Mouse (Mus musculus): Measurements from ENCODE around the gene Pfdn6. TPM values are rescaled to one million over a fixed set of nuclear protein-coding genes. Genes with fewer than 3 reads are reported as not detected.
A peak's percentile ranks its signal among the peaks of the same experiment; 100 is the strongest.

The Pfdn6 gene
- polyA plus RNA-seq, 1 experiment = 135 TPM

- 83% methylated on average over 11 of the region's 11 CpGs for WGBS
Measured at GRCm38 (mm10) chr17:33938783-33939182, 1.4 kb downstream of the Pfdn6 start.

GRCm38 (mm10) chr17:33936993-33937392, 3.1 kb downstream of the Pfdn6 start:
- no peak for DNase-seq
- Histone ChIP-seq H3K27ac (ENCODE audit: insufficient read depth, low read length) (no peak overlapping the region), H3K4me3 (replicated peaks; ENCODE audit: insufficient read depth, low read depth, low read length) (no peak overlapping the region), H3K27me3 (ENCODE audit: control insufficient read depth, insufficient read depth, low read length) (no peaks in the 10 kb centered on the region), H3K4me1 (ENCODE audit: control insufficient read depth, insufficient read depth, low read length) (peaks cover 5% of the 10 kb centered on the region; the same call in 1 of the 2 replicates)
- WGBS = 77% methylated on average over 15 of the region's 15 CpGs
- no peak for TF ChIP-seq POLR2A (IDR thresholded peaks at IDR 0.05; ENCODE audit: borderline replicate concordance, insufficient read depth, low read length)
- TF ChIP-seq CTCF (IDR thresholded peaks at IDR 0.05; ENCODE audit: borderline replicate concordance, insufficient read depth, low read depth, low read length) = no peak

More at GRCm38 (mm10) chr17:33938783-33939182, 1.4 kb downstream of the Pfdn6 start:
- Histone ChIP-seq H3K4me1 (ENCODE audit: control insufficient read depth, insufficient read depth, low read length) (peaks cover 5% of the 10 kb centered on the region; the same call in 1 of the 2 replicates), H3K27ac (ENCODE audit: insufficient read depth, low read length) (no peak overlapping the region), H3K4me3 (replicated peaks; ENCODE audit: insufficient read depth, low read depth, low read length) (peak overlapping the region; percentile 7), H3K27me3 (ENCODE audit: control insufficient read depth, insufficient read depth, low read length) (no peaks in the 10 kb centered on the region)
- no peak for TF ChIP-seq CTCF (IDR thresholded peaks at IDR 0.05; ENCODE audit: borderline replicate concordance, insufficient read depth, low read depth, low read length)
- no peak for TF ChIP-seq POLR2A (IDR thresholded peaks at IDR 0.05; ENCODE audit: borderline replicate concordance, insufficient read depth, low read length)
- DNase-seq = no peak

GRCm38 (mm10) chr17:33935422-33936055, 4.6 kb downstream of the Pfdn6 start:
- DNase-seq = no peak
- Histone ChIP-seq H3K27me3 (ENCODE audit: control insufficient read depth, insufficient read depth, low read length) (no peaks in the 10 kb centered on the region), H3K27ac (ENCODE audit: insufficient read depth, low read length) (no peak overlapping the region), H3K4me1 (ENCODE audit: control insufficient read depth, insufficient read depth, low read length) (peaks cover 5% of the 10 kb centered on the region; the same call in 1 of the 2 replicates), H3K4me3 (replicated peaks; ENCODE audit: insufficient read depth, low read depth, low read length) (no peak overlapping the region)
- WGBS = 83% methylated on average over 21 of the region's 21 CpGs
- no peak for TF ChIP-seq CTCF (IDR thresholded peaks at IDR 0.05; ENCODE audit: borderline replicate concordance, insufficient read depth, low read depth, low read length)
- TF ChIP-seq POLR2A (IDR thresholded peaks at IDR 0.05; ENCODE audit: borderline replicate concordance, insufficient read depth, low read length) = no peak

GRCm38 (mm10) chr17:33932970-33933369, 7.2 kb downstream of the Pfdn6 start:
- Histone ChIP-seq H3K27ac (ENCODE audit: insufficient read depth, low read length) (no peak overlapping the region), H3K4me3 (replicated peaks; ENCODE audit: insufficient read depth, low read depth, low read length) (no peak overlapping the region), H3K4me1 (ENCODE audit: control insufficient read depth, insufficient read depth, low read length) (peaks cover 5% of the 10 kb centered on the region; the same call in 1 of the 2 replicates), H3K27me3 (ENCODE audit: control insufficient read depth, insufficient read depth, low read length) (no peaks in the 10 kb centered on the region)
- 91% methylated on average over 15 of the region's 15 CpGs for WGBS
- no peak for TF ChIP-seq POLR2A (IDR thresholded peaks at IDR 0.05; ENCODE audit: borderline replicate concordance, insufficient read depth, low read length)
- no peak for TF ChIP-seq CTCF (IDR thresholded peaks at IDR 0.05; ENCODE audit: borderline replicate concordance, insufficient read depth, low read depth, low read length)
- DNase-seq = no peak

GRCm38 (mm10) chr17:33932448-33932847, 7.7 kb downstream of the Pfdn6 start:
- Histone ChIP-seq H3K27me3 (ENCODE audit: control insufficient read depth, insufficient read depth, low read length) (no peaks in the 10 kb centered on the region), H3K4me1 (ENCODE audit: control insufficient read depth, insufficient read depth, low read length) (peaks cover 5% of the 10 kb centered on the region; the same call in 1 of the 2 replicates), H3K27ac (ENCODE audit: insufficient read depth, low read length) (no peak overlapping the region), H3K4me3 (replicated peaks; ENCODE audit: insufficient read depth, low read depth, low read length) (no peak overlapping the region)
- DNase-seq = no peak
- TF ChIP-seq CTCF (IDR thresholded peaks at IDR 0.05; ENCODE audit: borderline replicate concordance, insufficient read depth, low read depth, low read length) (no peak), POLR2A (IDR thresholded peaks at IDR 0.05; ENCODE audit: borderline replicate concordance, insufficient read depth, low read length) (no peak)
- WGBS = 79% methylated on average over 14 of the region's 14 CpGs

GRCm38 (mm10) chr17:33931947-33932346, 8.2 kb downstream of the Pfdn6 start:
- TF ChIP-seq CTCF (IDR thresholded peaks at IDR 0.05; ENCODE audit: borderline replicate concordance, insufficient read depth, low read depth, low read length) (no peak), POLR2A (IDR thresholded peaks at IDR 0.05; ENCODE audit: borderline replicate concordance, insufficient read depth, low read length) (no peak)
- H3K4me1 ChIP-seq (ENCODE audit: control insufficient read depth, insufficient read depth, low read length) = peaks cover 5% of the 10 kb centered on the region; the same call in 1 of the 2 replicates
- 83% methylated on average over 11 of the region's 11 CpGs for WGBS
- H3K4me3 ChIP-seq (replicated peaks; ENCODE audit: insufficient read depth, low read depth, low read length) = no peak overlapping the region
- no peaks in the 10 kb centered on the region for H3K27me3 ChIP-seq (ENCODE audit: control insufficient read depth, insufficient read depth, low read length)
- DNase-seq = no peak
- no peak overlapping the region for H3K27ac ChIP-seq (ENCODE audit: insufficient read depth, low read length)

GRCm38 (mm10) chr17:33931159-33931866, 8.8 kb downstream of the Pfdn6 start:
- 41% methylated on average over 18 of the region's 18 CpGs for WGBS
- TF ChIP-seq POLR2A (IDR thresholded peaks at IDR 0.05; ENCODE audit: borderline replicate concordance, insufficient read depth, low read length) (no peak), CTCF (IDR thresholded peaks at IDR 0.05; ENCODE audit: borderline replicate concordance, insufficient read depth, low read depth, low read length) (no peak)
- no peaks in the 10 kb centered on the region for H3K27me3 ChIP-seq (ENCODE audit: control insufficient read depth, insufficient read depth, low read length)
- DNase-seq = no peak
- peak overlapping the region; percentile 94 for H3K4me3 ChIP-seq (replicated peaks; ENCODE audit: insufficient read depth, low read depth, low read length)
- no peak overlapping the region for H3K27ac ChIP-seq (ENCODE audit: insufficient read depth, low read length)
- peaks cover 5% of the 10 kb centered on the region; the same call in 1 of the 2 replicates for H3K4me1 ChIP-seq (ENCODE audit: control insufficient read depth, insufficient read depth, low read length)
